Mouse (Mus musculus) midbrain, postnatal 0 days (tissue): ENCODE measurements around the gene 1700123O20Rik. TPM values are rescaled to one million over a fixed set of nuclear protein-coding genes. Genes with fewer than 3 reads are reported as not detected.

Source experiments
- ATAC-seq: fragments of 200-750 bp; cut with Nextera tagmentation; 2 replicates; pipeline ENCODE4 v1.8.0; 2017; ENCODE audit warnings: moderate number of reproducible peaks, mild to moderate bottlenecking, moderate TSS enrichment, moderate library complexity; ENCODE audit not compliant: low FRiP score
- DNase-seq: peaks from one replicate; pipeline ENCODE4 v3.0.0-alpha.2; 2015; ENCODE audit warnings: low spot score
- H3K27ac ChIP-seq: fragments of 300-500 bp; sonication (generic); 2 replicates; pipeline ENCODE4 v1.5.1; 2014; ENCODE audit warnings: low read depth, mild to moderate bottlenecking, low read length, mixed read lengths
- H3K27me3 ChIP-seq: fragments of 300-500 bp; sonication (generic); 2 replicates; pipeline ENCODE4 v1.6.1; 2014; ENCODE audit warnings: low read length, control low read depth, mixed read lengths; ENCODE audit not compliant: insufficient read depth
- H3K36me3 ChIP-seq: fragments of 300-500 bp; sonication (generic); 2 replicates; pipeline ENCODE4 v1.6.1; 2014; ENCODE audit warnings: low read length, control low read depth, mixed read lengths; ENCODE audit not compliant: insufficient read depth
- H3K4me1 ChIP-seq: fragments of 300-500 bp; sonication (generic); 2 replicates; pipeline ENCODE4 v1.6.1; 2014; ENCODE audit warnings: mild to moderate bottlenecking, control low read depth, antibody characterized with exemption, low read length, mixed read lengths; ENCODE audit not compliant: insufficient read depth
- H3K4me2 ChIP-seq: fragments of 300-500 bp; sonication (generic); 2 replicates; pipeline ENCODE4 v1.6.1; 2014; ENCODE audit warnings: low read depth, mild to moderate bottlenecking, low read length, mixed read lengths; ENCODE audit not compliant: poor library complexity, severe bottlenecking
- H3K4me3 ChIP-seq: fragments of 300-500 bp; sonication (generic); 2 replicates; pipeline ENCODE4 v1.5.1; 2014; ENCODE audit warnings: low read depth, mild to moderate bottlenecking, low read length, moderate library complexity
- H3K9ac ChIP-seq: fragments of 300-500 bp; sonication (generic); replicated peaks from 2 replicates; pipeline ENCODE4 v1.6.1; 2014; ENCODE audit warnings: mild to moderate bottlenecking, low read length, moderate library complexity, mixed read lengths; ENCODE audit not compliant: poor library complexity, severe bottlenecking
- H3K9me3 ChIP-seq: fragments of 300-500 bp; sonication (generic); 2 replicates; pipeline ENCODE4 v1.6.1; 2016; ENCODE audit warnings: low read length, control low read depth
- CTCF ChIP-seq: IDR thresholded peaks from 2 replicates; pipeline ENCODE4 v1.5.1; 2016; ENCODE audit warnings: antibody characterized with exemption, mild to moderate bottlenecking
- WGBS: fragments of 180-500 bp; shearing (Covaris S2); extraction: QIAGEN DNeasy Blood & Tissue Kit; methylation state at CpG from one replicate; pipeline ENCODE4 v1.1.7; 2014; 5-methylcytosine and 5-hydroxymethylcytosine counted together
- polyA plus RNA-seq: library from polyadenylated mRNA; unstranded; fragments of >200 nt; fragmentation: Nextera tagmentation; extraction: Ambion mirVana; gene quantifications from 2 replicates; pipeline ENCODE4 v1.2.1, GENCODE M21; 2015
- total RNA-seq: library from RNA; depleted of rRNA; stranded (reverse); fragments of >200 nt; gene quantifications from 2 replicates; pipeline ENCODE4 v1.2.3, GENCODE M21; 2014

1700123O20Rik gene
- total and polyA plus RNA-seq, 2 experiments from 2014 or later = 46.5 to 61.1 TPM

- WGBS = 59% methylated on average over 3 of the region's 3 CpGs
These were observed 13.6 kb downstream of the 1700123O20Rik start for GRCm38 (mm10) chr14:54699586-54699985.

DNA sequence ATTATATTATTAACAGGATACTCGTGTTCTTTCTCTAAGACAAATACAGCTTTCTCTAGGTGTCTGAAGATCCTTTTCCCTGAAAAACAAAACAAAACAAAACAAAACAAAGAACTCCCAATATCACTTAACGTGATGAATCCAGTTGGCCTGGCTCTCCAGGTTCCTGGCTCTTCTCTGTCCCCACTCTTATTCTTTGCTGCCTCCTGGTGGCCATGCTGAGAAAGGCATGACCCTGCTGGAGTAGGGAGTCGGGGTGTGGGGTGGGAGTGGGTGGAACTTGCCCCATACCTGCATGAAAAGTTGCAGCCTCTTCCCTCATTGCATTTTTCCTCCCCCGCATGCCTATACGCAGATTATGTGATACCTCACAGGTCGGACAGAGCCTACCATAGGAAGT, 15.3 kb downstream of the 1700123O20Rik start:
- H3K27ac ChIP-seq = no peak overlapping the region
- H3K9ac ChIP-seq = no peak overlapping the region
- ATAC-seq (peak; percentile 27; the same call in 1 of the 2 replicates), DNase-seq (peak; percentile 60)
- WGBS = 13% methylated on average over 6 of the region's 6 CpGs
- no peaks in the 10 kb centered on the region for H3K27me3 ChIP-seq
- H3K36me3 ChIP-seq = no peaks in the 10 kb centered on the region
- no peak overlapping the region for H3K4me3 ChIP-seq
- H3K4me1 ChIP-seq = no peaks in the 10 kb centered on the region
- no peak overlapping the region for H3K4me2 ChIP-seq
- peak; percentile 87 for TF ChIP-seq CTCF
- H3K9me3 ChIP-seq = no peaks in the 10 kb centered on the region

More at GRCm38 (mm10) chr14:54699586-54699985, 13.6 kb downstream of the 1700123O20Rik start:
- no peak overlapping the region for H3K9ac ChIP-seq
- H3K27ac ChIP-seq = no peak overlapping the region
- H3K4me1 ChIP-seq = no peaks in the 10 kb centered on the region
- DNase-seq (no peak), ATAC-seq (no peak)
- H3K36me3 ChIP-seq = no peaks in the 10 kb centered on the region
- no peak overlapping the region for H3K4me2 ChIP-seq
- H3K27me3 ChIP-seq = no peaks in the 10 kb centered on the region
- no peak overlapping the region for H3K4me3 ChIP-seq
- no peaks in the 10 kb centered on the region for H3K9me3 ChIP-seq
- no peak for TF ChIP-seq CTCF

DNA sequence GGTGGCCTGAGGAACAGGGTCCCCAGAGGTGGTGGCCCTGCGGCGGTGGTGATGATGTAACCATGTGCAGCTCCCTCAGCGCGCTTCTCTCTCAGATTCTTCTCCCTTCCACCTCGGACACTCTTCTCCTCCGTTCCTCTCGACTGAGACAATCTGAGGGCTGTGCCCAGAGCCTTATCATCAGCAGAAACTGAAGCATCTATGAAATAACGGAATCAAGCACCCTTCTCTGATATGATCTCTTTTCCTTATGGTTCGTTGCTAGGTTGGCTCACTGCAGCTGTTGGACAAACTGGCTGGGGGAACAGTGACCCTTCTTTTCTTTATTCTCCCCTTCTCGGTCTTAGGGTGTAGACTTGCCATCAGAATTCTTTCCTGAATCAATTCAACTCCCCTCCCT, 17.2 kb downstream of the 1700123O20Rik start:
- no peak overlapping the region for H3K4me3 ChIP-seq
- no peak for TF ChIP-seq CTCF
- H3K4me2 ChIP-seq = no peak overlapping the region
- no peaks in the 10 kb centered on the region for H3K27me3 ChIP-seq
- 71% methylated on average over 10 of the region's 10 CpGs for WGBS
- H3K36me3 ChIP-seq = no peaks in the 10 kb centered on the region
- DNase-seq (no peak), ATAC-seq (no peak)
- no peak overlapping the region for H3K9ac ChIP-seq
- H3K27ac ChIP-seq = no peak overlapping the region
- H3K9me3 ChIP-seq = no peaks in the 10 kb centered on the region
- no peaks in the 10 kb centered on the region for H3K4me1 ChIP-seq

GRCm38 (mm10) chr14:54705844-54706243, 19.8 kb downstream of the 1700123O20Rik start:
- Histone ChIP-seq H3K27me3 (no peaks in the 10 kb centered on the region), H3K4me2 (no peak overlapping the region), H3K4me1 (no peaks in the 10 kb centered on the region), H3K9me3 (no peaks in the 10 kb centered on the region), H3K4me3 (no peak overlapping the region), H3K27ac (no peak overlapping the region), H3K9ac (no peak overlapping the region), H3K36me3 (no peaks in the 10 kb centered on the region)
- DNase-seq = no peak
- no peak for TF ChIP-seq CTCF
- 61% methylated on average over 5 of the region's 5 CpGs for WGBS
- ATAC-seq = no peak

DNA sequence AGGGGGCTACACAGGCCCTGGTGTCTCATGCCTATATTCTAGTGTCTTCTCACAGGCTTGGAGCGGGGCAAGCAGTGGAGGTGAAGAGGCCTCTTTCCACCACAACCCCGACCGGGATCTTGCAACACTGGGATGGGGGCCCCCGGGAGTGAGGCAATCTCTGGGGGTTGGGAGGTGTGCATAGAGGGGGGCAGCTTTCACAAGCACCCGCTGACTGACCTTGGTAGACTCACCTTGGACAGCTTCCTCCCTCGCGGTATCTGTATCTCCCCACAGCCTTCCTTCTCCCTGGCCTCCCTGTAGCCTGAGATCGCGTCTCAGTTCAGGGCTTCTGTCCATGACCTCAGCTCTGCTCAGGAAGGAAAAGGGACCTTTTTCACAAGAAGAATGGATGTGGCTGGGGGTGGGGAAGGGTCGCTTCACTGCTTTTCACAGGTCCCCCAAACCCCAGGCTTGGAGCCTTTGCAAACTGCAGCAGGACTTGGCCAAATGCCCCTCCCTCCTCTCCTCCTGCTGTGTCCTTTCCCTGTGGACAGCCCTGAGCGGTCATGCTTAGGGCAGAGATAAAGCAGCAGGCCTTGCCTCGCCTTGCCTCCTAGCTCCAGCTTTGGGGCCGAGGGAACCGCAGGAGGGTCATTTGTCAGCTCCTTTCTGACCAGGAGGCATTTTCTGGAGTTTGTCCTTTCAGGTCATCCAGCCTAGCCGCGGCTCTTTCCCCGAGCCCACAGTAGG, 20.7 kb downstream of the 1700123O20Rik start:
- Histone ChIP-seq H3K9me3 (no peaks in the 10 kb centered on the region), H3K4me1 (no peaks in the 10 kb centered on the region), H3K4me3 (no peak overlapping the region), H3K36me3 (no peaks in the 10 kb centered on the region), H3K27me3 (no peaks in the 10 kb centered on the region), H3K9ac (no peak overlapping the region), H3K4me2 (no peak overlapping the region), H3K27ac (no peak overlapping the region)
- ATAC-seq (no peak), DNase-seq (no peak)
- 51% methylated on average over 16 of the region's 17 CpGs for WGBS
- no peak for TF ChIP-seq CTCF

DNA sequence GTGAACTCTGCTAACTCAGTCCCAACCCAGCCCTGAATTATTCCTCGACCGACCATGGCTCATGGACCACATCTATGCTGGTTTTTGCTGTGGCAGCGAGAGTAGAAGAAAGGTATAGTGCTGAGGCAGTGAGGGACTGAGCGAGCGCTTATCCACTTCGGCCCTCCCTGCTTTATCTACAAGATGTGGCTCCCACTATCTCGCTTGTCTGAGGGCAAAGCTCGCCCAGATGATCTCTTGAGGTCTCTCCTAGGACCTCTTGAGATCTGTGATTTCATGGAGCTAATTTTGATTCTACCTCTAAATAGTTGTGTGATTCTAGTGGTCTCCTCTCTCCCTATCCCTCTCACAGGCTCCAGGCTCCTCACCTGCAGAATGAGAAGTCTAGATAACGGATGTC, 23.0 kb downstream of the 1700123O20Rik start:
- 90% methylated on average over 9 of the region's 9 CpGs for WGBS
- DNase-seq (no peak), ATAC-seq (no peak)
- H3K4me1 ChIP-seq = no peaks in the 10 kb centered on the region
- H3K27me3 ChIP-seq = no peaks in the 10 kb centered on the region
- no peaks in the 10 kb centered on the region for H3K36me3 ChIP-seq
- H3K4me2 ChIP-seq = no peak overlapping the region
- H3K4me3 ChIP-seq = no peak overlapping the region
- no peak overlapping the region for H3K9ac ChIP-seq
- H3K9me3 ChIP-seq = no peaks in the 10 kb centered on the region
- no peak for TF ChIP-seq CTCF
- no peak overlapping the region for H3K27ac ChIP-seq
